Mouse (Mus musculus) CH12.LX (cell line): Measurements from ENCODE around the gene Agps. TPM values are rescaled to one million over a fixed set of nuclear protein-coding genes. Genes with fewer than 3 reads are reported as not detected.

Experiments
- DNase-seq: peaks from one replicate; pipeline ENCODE4 v3.0.0-alpha.2; 2013; ENCODE audit errors: extremely low read depth
- H3K27ac ChIP-seq: 2 replicates; pipeline ENCODE4 v1.5.1; 2012; ENCODE audit warnings: low read depth, mild to moderate bottlenecking, control low read depth, moderate library complexity; ENCODE audit not compliant: insufficient read depth
- H3K27me3 ChIP-seq: replicated peaks from 2 replicates; pipeline ENCODE3; 2012; ENCODE audit warnings: inconsistent platforms
- H3K36me3 ChIP-seq, 2 experiments: replicated peaks in 1 of 2; 2 replicates each; pipeline versions ENCODE3 to v1.6.1; 2012; ENCODE audit warnings: inconsistent platforms in 1 of 2, low read length in 1 of 2, mild to moderate bottlenecking in 1 of 2, mixed read lengths in 1 of 2, moderate library complexity in 1 of 2; ENCODE audit not compliant: control insufficient read depth in 1 of 2, insufficient read depth in 1 of 2
- H3K4me1 ChIP-seq, 2 experiments: 2 replicates each; pipeline ENCODE4 v1.6.1; 2012; ENCODE audit warnings: inconsistent platforms in 1 of 2, moderate library complexity in 1 of 2; ENCODE audit not compliant: insufficient read depth in 2 of 2, control insufficient read depth in 1 of 2
- H3K4me2 ChIP-seq: 2 replicates; pipeline ENCODE4 v1.6.1; 2012; ENCODE audit warnings: low read depth, mild to moderate bottlenecking, control low read depth; ENCODE audit not compliant: poor library complexity, insufficient read depth, severe bottlenecking
- H3K4me3 ChIP-seq, 3 experiments: fragments of 150-350 bp in 1 of 3; sonication (generic) in 1 of 3; replicated peaks in 1 of 3; 2 replicates each; pipeline versions ENCODE3 to v1.5.1; 2011 to 2012; ENCODE audit warnings: low read depth in 2 of 3, low read length in 2 of 3, mild to moderate bottlenecking in 2 of 3, moderate library complexity in 2 of 3, control low read depth in 1 of 3, improper control_type of control experiment in 1 of 3, inconsistent platforms in 1 of 3, mixed read lengths in 1 of 3; ENCODE audit not compliant: poor library complexity in 1 of 3
- H3K79me2 ChIP-seq: replicated peaks from 2 replicates; pipeline ENCODE4 v1.6.1; 2012; ENCODE audit warnings: mild to moderate bottlenecking, moderate library complexity; ENCODE audit not compliant: control insufficient read depth, poor library complexity, insufficient read depth, severe bottlenecking; ENCODE audit errors: extremely low read depth
- H3K9ac ChIP-seq: 2 replicates; pipeline ENCODE4 v1.6.1; 2012; ENCODE audit warnings: low read depth, mild to moderate bottlenecking, control low read depth, moderate library complexity; ENCODE audit not compliant: insufficient read depth
- H3K9me3 ChIP-seq: replicated peaks from 2 replicates; pipeline ENCODE3; 2012; ENCODE audit warnings: low read length, inconsistent platforms, mixed read lengths
- CHD1 ChIP-seq: IDR thresholded peaks from 2 replicates; pipeline ENCODE4 v1.6.1; 2012; ENCODE audit warnings: low read depth, low read length, improper control_type of control experiment, inconsistent platforms
- CTCF ChIP-seq, 2 experiments: IDR thresholded peaks in 1 of 2; conservative IDR thresholded peaks in 1 of 2; 2 replicates each; pipeline ENCODE4 v1.5.1; 2011 to 2012; ENCODE audit warnings: low read depth in 2 of 2, low read length in 2 of 2, improper control_type of control experiment in 1 of 2, inconsistent platforms in 1 of 2, mild to moderate bottlenecking in 1 of 2, moderate library complexity in 1 of 2
- ELF1 ChIP-seq: IDR thresholded peaks from 2 replicates; pipeline ENCODE4 v1.6.1; 2014; ENCODE audit warnings: low read depth, mild to moderate bottlenecking, inconsistent platforms, low read length, improper control_type of control experiment
- EP300 ChIP-seq: IDR thresholded peaks from 2 replicates; pipeline ENCODE4 v1.6.1; 2011; ENCODE audit warnings: low read length, improper control_type of control experiment
- ETS1 ChIP-seq: conservative IDR thresholded peaks from 2 replicates; pipeline ENCODE4 v1.6.1; 2012; ENCODE audit warnings: low read depth, mild to moderate bottlenecking, inconsistent platforms, low read length, improper control_type of control experiment, moderate library complexity
- HCFC1 ChIP-seq: IDR thresholded peaks from 2 replicates; pipeline ENCODE4 v1.6.1; 2012; ENCODE audit warnings: low read depth, mild to moderate bottlenecking, inconsistent platforms, low read length, improper control_type of control experiment
- IRF4 ChIP-seq: IDR thresholded peaks from 2 replicates; pipeline ENCODE4 v1.6.1; 2014; ENCODE audit warnings: low read depth, mild to moderate bottlenecking, inconsistent platforms, low read length, improper control_type of control experiment
- JUN ChIP-seq: IDR thresholded peaks from 2 replicates; pipeline ENCODE4 v1.6.1; 2011; ENCODE audit warnings: low read depth, mild to moderate bottlenecking, low read length, improper control_type of control experiment, moderate library complexity; ENCODE audit not compliant: insufficient read depth
- JUND ChIP-seq: conservative IDR thresholded peaks from 2 replicates; pipeline ENCODE4 v1.6.1; 2011; ENCODE audit warnings: low read depth, low read length, improper control_type of control experiment
- KAT2A ChIP-seq: IDR thresholded peaks from 2 replicates; pipeline ENCODE4 v1.6.1; 2012; ENCODE audit warnings: low read length, improper control_type of control experiment, inconsistent platforms; ENCODE audit not compliant: insufficient replicate concordance
- MAFK ChIP-seq: IDR thresholded peaks from 2 replicates; pipeline ENCODE4 v1.6.1; 2011; ENCODE audit warnings: low read length, improper control_type of control experiment; ENCODE audit not compliant: insufficient replicate concordance
- NRF1 ChIP-seq: IDR thresholded peaks from 2 replicates; pipeline ENCODE4 v1.6.1; 2014; ENCODE audit warnings: low read depth, mild to moderate bottlenecking, inconsistent platforms, low read length, improper control_type of control experiment, moderate library complexity
- PAX5 ChIP-seq: IDR thresholded peaks from 2 replicates; pipeline ENCODE4 v1.6.1; 2012; ENCODE audit warnings: low read length, inconsistent platforms, mixed read lengths
- POLR2A ChIP-seq: IDR thresholded peaks from 2 replicates; pipeline ENCODE4 v1.6.1; 2011; ENCODE audit warnings: low read depth, mild to moderate bottlenecking, improper control_type of control experiment, low read length
- RAD21 ChIP-seq: IDR thresholded peaks from 2 replicates; pipeline ENCODE4 v1.6.1; 2011; ENCODE audit warnings: low read depth, mild to moderate bottlenecking, low read length, improper control_type of control experiment, moderate library complexity
- RCOR1 ChIP-seq: conservative IDR thresholded peaks from 2 replicates; pipeline ENCODE4 v1.6.1; 2012; ENCODE audit warnings: low read depth, mild to moderate bottlenecking, inconsistent platforms, low read length, improper control_type of control experiment
- TCF12 ChIP-seq: IDR thresholded peaks from 2 replicates; pipeline ENCODE4 v1.6.1; 2014; ENCODE audit warnings: low read depth, mild to moderate bottlenecking, inconsistent platforms, low read length, improper control_type of control experiment
- ZMIZ1 ChIP-seq: IDR thresholded peaks from 2 replicates; pipeline ENCODE4 v1.6.1; 2012; ENCODE audit warnings: low read depth, mild to moderate bottlenecking, inconsistent platforms, low read length, improper control_type of control experiment
- dilution Hi-C: fragments of 300-500 bp; cut with MboI; formaldehyde crosslinking; loops from 2 replicates; pipeline ENCODE4 v1.14.3; 2020; ENCODE audit warnings: low sequenced_read_pairs; ENCODE audit not compliant: extremely low pct_unique_long_range_greater_than_20kb, extremely low pct_ligation_motif_present
- in situ Hi-C: fragments of 300-500 bp; cut with MboI; formaldehyde crosslinking; loops from 3 replicates; pipeline ENCODE4 v1.14.3; 2019; ENCODE audit warnings: low sequenced_read_pairs, low pct_ligation_motif_present, low pct_unique_long_range_greater_than_20kb, mixed read lengths
- polyA plus RNA-seq: library from polyadenylated mRNA; unstranded; fragments of >175 nt; gene quantifications from 2 replicates; pipeline ENCODE4 v1.2.1, GENCODE M21; 2012; ENCODE audit warnings: low read depth; ENCODE audit not compliant: insufficient read length
- total RNA-seq, 2 experiments: library from RNA; depleted of rRNA; stranded (reverse); fragments of 300-350 nt in 1 of 2; fragments of >200 nt in 1 of 2; gene quantifications; 2 replicates each; pipeline ENCODE4 v1.2.3; 2012 to 2014

The Agps gene
- total and polyA plus RNA-seq, 3 experiments: 38.6 to 67.7 (median 49.3) TPM

DNA sequence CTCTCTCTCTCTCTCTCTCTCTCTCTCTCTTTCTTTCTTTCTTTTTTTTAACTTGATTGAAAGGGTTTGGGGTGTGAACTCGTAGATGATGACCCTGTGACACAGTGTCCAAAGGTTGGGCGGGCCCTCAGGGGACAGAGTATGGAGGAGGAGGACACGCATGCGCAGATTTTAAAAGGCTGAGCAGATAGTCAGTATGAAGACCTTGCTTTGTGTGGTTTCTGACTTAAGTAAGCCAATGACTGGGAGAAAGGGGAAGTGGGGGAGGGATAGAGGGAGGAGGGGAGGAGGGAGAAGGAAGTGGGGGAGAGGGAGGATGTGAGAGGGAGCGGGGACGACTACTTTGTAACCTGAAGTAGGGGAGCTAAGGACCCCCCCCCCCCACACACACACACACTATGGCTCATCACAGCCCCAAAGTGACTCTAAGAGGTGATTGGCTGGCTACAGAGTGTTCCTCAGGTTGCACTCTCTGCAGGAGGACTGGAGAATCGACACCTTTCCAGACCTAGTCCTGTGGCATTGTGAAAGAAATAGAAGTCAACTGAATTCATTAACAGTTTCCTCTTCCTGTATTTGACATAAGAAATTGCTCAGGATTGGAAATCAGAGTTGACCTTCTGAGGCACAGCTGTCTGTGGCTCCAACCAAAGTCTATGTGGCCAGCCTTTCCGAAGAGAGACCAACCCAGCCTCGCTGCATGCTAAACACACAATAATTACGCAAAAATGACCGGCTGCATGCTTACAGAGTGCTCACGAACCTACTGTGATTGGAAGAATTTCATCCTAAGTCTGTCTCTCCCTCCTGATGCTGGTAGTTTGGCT is 39.4 kb upstream of the Agps start (continued):
- TF ChIP-seq ETS1: no peak
- no peak for TF ChIP-seq IRF4
- no peak for TF ChIP-seq HCFC1
- TF ChIP-seq JUND: no peak
- TF ChIP-seq KAT2A: no peak
- no peak for TF ChIP-seq TCF12
- TF ChIP-seq EP300: peak; percentile 52; the same call in 1 of the 2 replicates
- no peak for TF ChIP-seq MAFK
- TF ChIP-seq RCOR1: no peak
- TF ChIP-seq CHD1: no peak
- no peak for TF ChIP-seq ELF1
- no peak for TF ChIP-seq ZMIZ1
- TF ChIP-seq CTCF (conservative IDR thresholded peaks at IDR 0.05 in 1 of 2, IDR thresholded peaks at IDR 0.05 in 1 of 2; ENCODE audit: low read depth in 2 of 2, low read length in 2 of 2): no peak
- no peak for TF ChIP-seq PAX5

DNA sequence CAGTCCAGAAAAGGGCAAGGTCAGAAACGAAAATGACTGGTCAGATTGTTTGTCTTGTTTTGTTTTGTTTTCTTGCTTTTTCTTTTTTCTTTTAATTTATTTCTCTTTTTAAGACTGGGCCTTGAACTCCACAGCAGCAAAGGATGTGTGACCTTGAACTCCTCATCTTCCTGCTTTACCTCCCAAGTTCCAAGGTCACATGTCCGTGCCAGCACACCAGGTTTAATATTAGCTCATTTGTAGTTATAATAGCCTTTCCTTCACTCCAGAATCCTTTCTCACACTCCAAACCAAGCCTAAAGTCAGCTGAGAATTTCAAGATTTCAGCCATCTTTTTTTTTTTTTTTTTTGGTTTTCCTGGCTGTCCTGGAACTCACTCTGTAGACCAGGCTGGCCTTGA is 35.8 kb upstream of the Agps start:
- TF ChIP-seq CHD1: no peak
- TF ChIP-seq JUN: no peak
- TF ChIP-seq JUND: no peak
- H3K27ac ChIP-seq: no peak overlapping the region
- DNase-seq: no peak
- H3K9me3 ChIP-seq: no peaks in the 10 kb centered on the region
- dilution Hi-C loops: no loop called here
- H3K4me3 ChIP-seq: no peak overlapping the region
- H3K27me3 ChIP-seq: no peaks in the 10 kb centered on the region
- in situ Hi-C loops: no loop called here
- no peak overlapping the region for H3K9ac ChIP-seq
- no peaks in the 10 kb centered on the region for H3K36me3 ChIP-seq
- H3K4me2 ChIP-seq: no peak overlapping the region
- peaks cover 3 to 14% of the 10 kb centered on the region in 2 experiments; a peak in 3 of 4 replicates for H3K4me1 ChIP-seq
- no peaks in the 10 kb centered on the region for H3K79me2 ChIP-seq

DNA sequence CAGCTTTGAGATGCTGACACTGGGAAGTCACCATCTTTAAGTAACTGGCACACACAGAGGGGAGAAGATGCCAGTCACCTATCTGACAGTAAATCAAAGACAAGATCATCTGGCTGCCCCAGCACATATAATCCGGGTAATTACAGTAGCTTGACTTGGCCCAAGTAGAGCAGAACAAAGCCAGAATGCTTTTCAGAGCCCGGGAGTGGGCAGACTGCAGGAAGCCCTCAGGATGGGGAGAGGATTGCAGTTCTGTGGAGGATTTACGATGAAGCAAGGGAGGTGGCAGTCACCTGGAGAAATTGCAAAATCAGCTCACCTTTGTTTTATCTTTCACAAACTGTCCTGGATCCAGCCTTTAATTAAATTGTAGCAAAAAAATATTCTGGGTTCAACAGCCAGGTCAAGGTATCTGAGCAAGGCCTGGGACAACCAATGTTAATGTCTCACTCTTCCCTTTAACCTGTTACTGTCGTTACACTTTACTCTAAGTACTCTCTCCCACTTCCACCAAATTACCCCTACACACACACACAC is 33.5 kb upstream of the Agps start:
- in situ Hi-C loops: no loop called here
- TF ChIP-seq NRF1 (no peak), POLR2A (no peak), RAD21 (no peak)

More for the DNA sequence above, 33.5 kb upstream of the Agps start:
- no peak for DNase-seq
- no peak overlapping the region for H3K4me3 ChIP-seq
- H3K79me2 ChIP-seq: no peaks in the 10 kb centered on the region
- no peak overlapping the region for H3K9ac ChIP-seq
- no peaks in the 10 kb centered on the region for H3K9me3 ChIP-seq
- dilution Hi-C loops: no loop called here
- H3K4me1 ChIP-seq: 0 out of 4 replicates have a peak, but pooled peaks cover 0 to under 1% of the 10 kb centered on the region in 2 experiments
- H3K27ac ChIP-seq: no peak overlapping the region
- H3K36me3 ChIP-seq: no peaks in the 10 kb centered on the region
- no peaks in the 10 kb centered on the region for H3K27me3 ChIP-seq
- no peak overlapping the region for H3K4me2 ChIP-seq
